Mouse (Mus musculus) stomach, postnatal 0 days (tissue): ENCODE data around the gene Sebox. TPM values are rescaled to one million over a fixed set of nuclear protein-coding genes. Genes with fewer than 3 reads are reported as not detected.

ENCODE experiments used
- ATAC-seq: fragments of 200-750 bp; cut with Nextera tagmentation; 2 replicates; pipeline ENCODE4 v1.8.0; 2017; ENCODE audit not compliant: low FRiP score, low TSS enrichment
- DNase-seq: peaks from one replicate; pipeline ENCODE4 v3.0.0-alpha.2; 2016; ENCODE audit warnings: low spot score
- H3K27ac ChIP-seq: fragments of 300-500 bp; sonication (generic); replicated peaks from 2 replicates; pipeline ENCODE4 v1.5.1; 2014; ENCODE audit warnings: mild to moderate bottlenecking, control low read depth
- H3K27me3 ChIP-seq: fragments of 300-500 bp; sonication (generic); 2 replicates; pipeline ENCODE4 v1.6.1; 2014; ENCODE audit warnings: low read length; ENCODE audit not compliant: control insufficient read depth, insufficient read depth
- H3K36me3 ChIP-seq: fragments of 300-500 bp; sonication (generic); 2 replicates; pipeline ENCODE4 v1.6.1; 2014; ENCODE audit warnings: low read length, mixed read lengths; ENCODE audit not compliant: control insufficient read depth, insufficient read depth
- H3K4me1 ChIP-seq: fragments of 300-500 bp; sonication (generic); replicated peaks from 2 replicates; pipeline ENCODE4 v1.6.1; 2014; ENCODE audit warnings: antibody characterized with exemption; ENCODE audit not compliant: control insufficient read depth, insufficient read depth
- H3K4me2 ChIP-seq: fragments of 300-500 bp; sonication (generic); replicated peaks from 2 replicates; pipeline ENCODE4 v1.6.1; 2014; ENCODE audit warnings: low read depth, mild to moderate bottlenecking, control low read depth, moderate library complexity
- H3K4me3 ChIP-seq: fragments of 300-500 bp; sonication (generic); 2 replicates; pipeline ENCODE4 v1.5.1; 2014; ENCODE audit warnings: low read depth, low read length, control low read depth
- H3K9ac ChIP-seq: fragments of 300-500 bp; sonication (generic); 2 replicates; pipeline ENCODE4 v1.6.1; 2014; ENCODE audit warnings: mild to moderate bottlenecking, low read length, control low read depth, mixed read lengths
- H3K9me3 ChIP-seq: fragments of 300-500 bp; sonication (generic); 2 replicates; pipeline ENCODE4 v1.6.1; 2016; ENCODE audit warnings: low read length; ENCODE audit not compliant: control insufficient read depth
- CTCF ChIP-seq: IDR thresholded peaks from 2 replicates; pipeline ENCODE4 v1.5.1; 2016; ENCODE audit warnings: antibody characterized with exemption, low read depth, mild to moderate bottlenecking, moderate library complexity
- EP300 ChIP-seq: optimal IDR thresholded peaks from 2 replicates; pipeline ENCODE3; 2016; ENCODE audit warnings: antibody characterized with exemption
- whole genome bisulfite sequencing: fragments of 180-500 bp; shearing (Covaris S2); extraction: QIAGEN DNeasy Blood & Tissue Kit; methylation state at CpG from one replicate; pipeline ENCODE4 v1.1.7; 2014; 5-methylcytosine and 5-hydroxymethylcytosine counted together
- polyA plus RNA-seq: library from polyadenylated mRNA; unstranded; fragments of >200 nt; fragmentation: Nextera tagmentation; extraction: Ambion mirVana; gene quantifications from 2 replicates; pipeline ENCODE4 v1.2.1, GENCODE M21; 2015

Gene Sebox
- polyA plus RNA-seq, 1 experiment from 2014 or later, result 0.10 TPM

DNA sequence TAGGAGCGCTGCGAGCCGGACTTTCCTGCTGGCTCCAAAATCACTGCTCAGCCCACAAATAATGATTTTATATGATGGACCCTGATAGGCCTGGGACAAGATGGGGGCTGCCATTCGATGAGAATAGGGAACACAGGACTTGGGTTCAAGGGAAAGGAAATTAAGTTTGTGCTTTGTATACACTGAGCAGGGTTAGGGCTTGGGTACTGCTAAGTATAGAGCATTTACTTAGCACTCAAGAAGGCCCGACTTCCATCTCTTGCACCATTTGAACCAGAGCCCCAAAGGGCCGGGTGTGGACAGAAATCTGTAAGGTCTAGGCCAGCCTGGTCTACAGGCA lies 47.8 kb downstream of the Sebox start:
- 31% methylated on average over 6 of the region's 6 CpGs for WGBS
- Histone ChIP-seq H3K9ac (peak overlapping the region; percentile 45; the same call in 1 of the 2 replicates), H3K4me2 (peak overlapping the region; percentile 89), H3K4me3 (peak overlapping the region; percentile 68), H3K4me1 (0 out of 2 replicates have a peak, but pooled peaks cover 2% of the 10 kb centered on the region), H3K36me3 (no peaks in the 10 kb centered on the region), H3K27me3 (no peaks in the 10 kb centered on the region), H3K27ac (0 out of 2 replicates have a peak overlapping the region, but pooled peaks have one; percentile 1), H3K9me3 (no peaks in the 10 kb centered on the region)
- TF ChIP-seq CTCF (no peak), EP300 (no peak)
- DNase-seq, result no peak
- ATAC-seq, result peak; percentile 30

Other genes starting within 250 kb of the Sebox start
- 54.4 and 74.9 TPM in 2 replicates for gene 2610507B11Rik, start 241.7 kb upstream of the Sebox start, polyA plus RNA-seq
- gene BC030499, start 212.6 kb upstream of the Sebox start, polyA plus RNA-seq, result not detected in 2 replicates
- 4.4 and 5.7 TPM in 2 replicates for gene Spag5, start 201.9 kb upstream of the Sebox start, polyA plus RNA-seq
- gene Aldoc, start 180.5 kb upstream of the Sebox start, polyA plus RNA-seq, result 15.0 and 17.1 TPM in 2 replicates
- 36.2 and 38.7 TPM in 2 replicates for gene Pigs, start 175.0 kb upstream of the Sebox start, polyA plus RNA-seq
- 26.5 and 27.9 TPM in 2 replicates for gene Unc119, start 160.0 kb upstream of the Sebox start, polyA plus RNA-seq
- gene Foxn1, start 116.9 kb upstream of the Sebox start, polyA plus RNA-seq, result 1.9 and 2.6 TPM in 2 replicates
- 0.23 and 0.39 TPM in 2 replicates for gene Slc13a2, start 81.2 kb upstream of the Sebox start, polyA plus RNA-seq
- gene Slc46a1, start 37.8 kb upstream of the Sebox start, polyA plus RNA-seq, result 16.4 and 16.9 TPM in 2 replicates
- 0.89 and 1.1 TPM in 2 replicates for gene Sarm1, start 5.7 kb upstream of the Sebox start, polyA plus RNA-seq
- gene Vtn, start 4.4 kb upstream of the Sebox start, polyA plus RNA-seq, result 3.6 and 6.0 TPM in 2 replicates
- 28.4 and 32.1 TPM in 2 replicates for gene Tmem199, start 8.7 kb downstream of the Sebox start, polyA plus RNA-seq
- gene Poldip2, start 8.7 kb downstream of the Sebox start, polyA plus RNA-seq, result 91.1 and 95.9 TPM in 2 replicates
- gene Tnfaip1, start 32.9 kb downstream of the Sebox start, polyA plus RNA-seq, result 47.5 and 47.7 TPM in 2 replicates
- gene Ift20, start 32.9 kb downstream of the Sebox start, polyA plus RNA-seq, result 163 and 168 TPM in 2 replicates
- gene Tmem97, start 47.3 kb downstream of the Sebox start, polyA plus RNA-seq, result 63.2 and 68.2 TPM in 2 replicates
- 9.5 and 9.9 TPM in 2 replicates for gene Nlk, start 193.9 kb downstream of the Sebox start, polyA plus RNA-seq
- gene Ccnq, start 248.3 kb downstream of the Sebox start, polyA plus RNA-seq, result 30.4 and 31.8 TPM in 2 replicates